Mouse (Mus musculus) liver, embryonic 16.5 days (tissue): ENCODE data around the gene Tmem213. TPM values are rescaled to one million over a fixed set of nuclear protein-coding genes. Genes with fewer than 3 reads are reported as not detected.

Source experiments
- ATAC-seq: fragments of 200-750 bp; cut with Nextera tagmentation; 2 replicates; pipeline ENCODE4 v1.8.0; 2017; ENCODE audit warnings: low read depth, mild to moderate bottlenecking, moderate number of reproducible peaks, moderate library complexity
- H3K27ac ChIP-seq: fragments of 300-500 bp; sonication (generic); 2 replicates; pipeline ENCODE4 v1.5.1; 2014; ENCODE audit warnings: mild to moderate bottlenecking, low read length
- H3K27me3 ChIP-seq: fragments of 300-500 bp; sonication (generic); 2 replicates; pipeline ENCODE4 v1.6.1; 2014; ENCODE audit warnings: low read depth, low read length, mixed read lengths; ENCODE audit not compliant: control insufficient read depth, insufficient read depth
- H3K36me3 ChIP-seq: fragments of 300-500 bp; sonication (generic); 2 replicates; pipeline ENCODE4 v1.6.1; 2014; ENCODE audit warnings: mild to moderate bottlenecking; ENCODE audit not compliant: control insufficient read depth, insufficient read depth
- H3K4me1 ChIP-seq: fragments of 300-500 bp; sonication (generic); 2 replicates; pipeline ENCODE4 v1.6.1; 2014; ENCODE audit warnings: low read depth, low read length, mixed read lengths; ENCODE audit not compliant: control insufficient read depth
- H3K4me2 ChIP-seq: fragments of 300-500 bp; sonication (generic); 2 replicates; pipeline ENCODE4 v1.6.1; 2014; ENCODE audit warnings: low read depth, low read length, mixed read lengths
- H3K4me3 ChIP-seq: fragments of 300-500 bp; sonication (generic); 2 replicates; pipeline ENCODE4 v1.5.1; 2014; ENCODE audit warnings: low read depth, mild to moderate bottlenecking, low read length
- H3K9ac ChIP-seq: fragments of 300-500 bp; sonication (generic); 2 replicates; pipeline ENCODE4 v1.6.1; 2014; ENCODE audit warnings: low read depth, low read length
- H3K9me3 ChIP-seq: fragments of 300-500 bp; sonication (generic); replicated peaks from 2 replicates; pipeline ENCODE4 v1.6.1; 2016; ENCODE audit warnings: low read length; ENCODE audit not compliant: control insufficient read depth
- WGBS: fragments of 180-500 bp; shearing (Covaris S2); extraction: QIAGEN DNeasy Blood & Tissue Kit; methylation state at CpG from one replicate; pipeline ENCODE4 v1.1.7; 2014; ENCODE audit not compliant: insufficient replicate concordance; 5-methylcytosine and 5-hydroxymethylcytosine counted together
- polyA plus RNA-seq: library from polyadenylated mRNA; unstranded; fragments of >200 nt; fragmentation: Nextera tagmentation; extraction: Ambion mirVana; gene quantifications from 2 replicates; pipeline ENCODE4 v1.2.1, GENCODE M21; 2015

Tmem213 gene
- polyA plus RNA-seq, 1 experiment from 2014 or later = not detected

DNA sequence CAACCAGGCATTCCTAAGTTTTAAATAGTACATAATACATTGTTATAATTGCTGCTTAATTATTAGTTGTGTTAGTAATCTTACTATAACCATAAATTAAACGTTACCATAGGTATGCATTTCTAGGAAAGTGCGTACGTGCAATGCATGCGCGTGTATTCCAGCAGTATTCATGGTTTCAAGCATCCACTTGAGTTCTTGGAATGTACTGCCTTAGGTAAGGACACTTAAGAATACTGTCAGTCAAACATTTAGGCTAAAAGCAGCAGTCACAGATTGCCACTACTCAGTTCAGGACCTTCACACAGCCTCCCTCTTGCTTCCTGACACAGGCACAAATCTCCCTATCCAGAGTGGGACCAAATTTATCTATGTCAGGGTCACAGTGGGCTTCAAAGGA, 606 bp upstream of the Tmem213 start:
- Histone ChIP-seq H3K27ac (no peak overlapping the region), H3K4me1 (no peaks in the 10 kb centered on the region), H3K9me3 (no peaks in the 10 kb centered on the region), H3K4me3 (no peak overlapping the region), H3K9ac (no peak overlapping the region), H3K36me3 (no peaks in the 10 kb centered on the region), H3K4me2 (no peak overlapping the region), H3K27me3 (no peaks in the 10 kb centered on the region)
- ATAC-seq = no peak
- 77% methylated on average over 5 of the region's 5 CpGs for WGBS

DNA sequence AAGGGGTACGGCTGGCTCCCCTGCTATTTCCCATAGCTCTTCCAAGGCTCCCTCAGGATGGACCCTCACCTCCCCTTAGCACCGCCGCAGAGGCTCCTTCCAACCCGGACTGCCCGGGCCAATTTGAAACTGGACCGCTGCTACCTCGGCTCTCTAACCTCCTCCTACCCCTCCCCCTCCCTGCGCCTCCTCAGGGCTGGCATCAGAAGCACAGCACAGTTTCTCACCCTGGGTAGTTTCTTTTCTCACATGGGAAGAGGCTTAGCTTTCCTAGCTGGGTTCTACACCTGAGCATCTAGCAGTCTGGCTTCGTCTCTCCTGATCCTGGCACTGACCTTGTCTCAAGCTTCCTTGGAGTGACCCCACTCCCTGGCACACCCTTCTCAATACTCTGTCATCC, 816 bp downstream of the Tmem213 start:
- Histone ChIP-seq H3K9ac (no peak overlapping the region), H3K4me3 (no peak overlapping the region), H3K4me1 (no peaks in the 10 kb centered on the region), H3K27me3 (no peaks in the 10 kb centered on the region), H3K36me3 (no peaks in the 10 kb centered on the region), H3K27ac (no peak overlapping the region), H3K9me3 (no peaks in the 10 kb centered on the region), H3K4me2 (no peak overlapping the region)
- WGBS = 23% methylated on average over 9 of the region's 9 CpGs
- no peak for ATAC-seq

DNA sequence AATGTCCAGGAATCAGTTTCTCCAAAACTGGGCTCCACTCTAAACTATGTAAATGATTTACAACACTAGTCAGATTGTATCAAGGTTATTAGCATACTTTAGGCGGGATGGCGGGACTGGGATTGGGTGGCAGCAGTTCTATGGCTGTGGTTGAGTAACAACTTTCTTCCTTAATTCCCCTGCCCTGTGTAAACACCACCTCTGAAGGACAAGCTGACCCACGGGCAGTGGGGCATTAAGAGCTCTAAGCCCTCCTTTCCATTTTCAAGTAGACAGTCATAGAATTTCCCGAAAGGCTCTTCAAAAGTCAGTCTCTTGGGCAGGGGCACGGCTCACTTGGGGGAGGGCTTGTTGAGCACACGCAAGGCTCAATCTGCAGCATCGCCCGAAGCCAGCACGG, 1.8 kb downstream of the Tmem213 start:
- Histone ChIP-seq H3K36me3 (no peaks in the 10 kb centered on the region), H3K9ac (no peak overlapping the region), H3K4me3 (no peak overlapping the region), H3K4me1 (no peaks in the 10 kb centered on the region), H3K4me2 (no peak overlapping the region), H3K27me3 (no peaks in the 10 kb centered on the region), H3K27ac (no peak overlapping the region), H3K9me3 (no peaks in the 10 kb centered on the region)
- 62% methylated on average over 9 of the region's 9 CpGs for WGBS
- ATAC-seq = no peak

DNA sequence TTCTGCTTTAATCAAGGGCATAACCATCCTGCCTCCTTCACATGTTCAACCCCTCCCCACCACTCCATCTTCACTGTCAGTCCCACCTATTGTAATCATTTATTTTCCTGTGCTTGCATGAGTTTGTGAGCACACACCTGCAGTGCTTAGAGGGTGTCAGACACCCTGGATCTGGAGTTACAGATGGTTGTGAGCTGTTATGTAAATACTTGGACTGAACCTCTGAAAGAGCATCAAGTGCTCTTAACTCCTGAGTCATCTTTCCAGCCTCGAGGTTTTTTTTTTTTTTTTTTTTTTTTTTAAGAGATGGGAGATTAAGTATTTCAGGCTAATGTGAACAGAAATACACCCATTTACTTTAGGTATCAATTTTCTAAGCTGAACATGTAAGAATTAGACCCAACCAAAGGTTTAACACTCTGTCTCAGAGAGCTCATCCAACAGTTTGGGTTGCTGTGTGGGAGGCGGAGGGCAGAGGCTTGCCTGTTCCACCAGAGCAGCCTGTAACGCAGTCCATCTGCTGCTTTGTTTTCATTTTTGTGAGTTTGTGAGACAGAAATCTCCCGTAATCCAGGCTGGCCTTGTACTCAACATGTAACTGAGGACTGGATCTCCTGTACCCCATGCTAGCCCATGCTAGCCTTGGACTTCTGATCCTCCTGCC, 7.2 kb downstream of the Tmem213 start:
- Histone ChIP-seq H3K4me1 (peaks cover 4% of the 10 kb centered on the region; the same call in 1 of the 2 replicates), H3K9me3 (no peaks in the 10 kb centered on the region), H3K9ac (no peak overlapping the region), H3K4me2 (no peak overlapping the region), H3K4me3 (no peak overlapping the region), H3K27me3 (no peaks in the 10 kb centered on the region), H3K27ac (no peak overlapping the region), H3K36me3 (no peaks in the 10 kb centered on the region)
- no peak for ATAC-seq
- 49% methylated on average over 4 of the region's 4 CpGs for WGBS

DNA sequence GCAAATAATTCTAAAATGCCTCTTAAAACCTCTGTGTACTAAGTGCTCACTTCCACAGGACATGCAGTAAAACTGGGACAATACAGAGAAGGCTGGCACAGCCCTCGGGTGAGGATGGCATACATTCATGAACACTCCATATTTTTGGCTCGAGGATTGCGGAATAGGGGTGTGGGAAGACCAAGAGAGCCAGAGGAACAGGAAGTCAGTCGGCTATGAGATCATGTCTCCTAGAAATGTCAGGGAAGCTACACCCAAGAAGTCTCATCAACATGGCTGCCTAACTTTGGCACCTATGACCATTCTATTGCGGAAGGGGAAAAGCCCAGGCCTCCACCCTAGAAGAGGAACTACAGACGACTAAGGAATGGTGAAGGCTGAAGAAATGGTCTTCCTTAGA, 9.3 kb downstream of the Tmem213 start:
- no peak overlapping the region for H3K27ac ChIP-seq
- H3K27me3 ChIP-seq = no peaks in the 10 kb centered on the region
- WGBS = 69% methylated on average over 6 of the region's 6 CpGs
- peaks cover 4% of the 10 kb centered on the region; the same call in 1 of the 2 replicates for H3K4me1 ChIP-seq
- no peak overlapping the region for H3K9ac ChIP-seq
- no peaks in the 10 kb centered on the region for H3K36me3 ChIP-seq
- no peak for ATAC-seq
- no peak overlapping the region for H3K4me2 ChIP-seq
- H3K9me3 ChIP-seq = no peaks in the 10 kb centered on the region
- no peak overlapping the region for H3K4me3 ChIP-seq

DNA sequence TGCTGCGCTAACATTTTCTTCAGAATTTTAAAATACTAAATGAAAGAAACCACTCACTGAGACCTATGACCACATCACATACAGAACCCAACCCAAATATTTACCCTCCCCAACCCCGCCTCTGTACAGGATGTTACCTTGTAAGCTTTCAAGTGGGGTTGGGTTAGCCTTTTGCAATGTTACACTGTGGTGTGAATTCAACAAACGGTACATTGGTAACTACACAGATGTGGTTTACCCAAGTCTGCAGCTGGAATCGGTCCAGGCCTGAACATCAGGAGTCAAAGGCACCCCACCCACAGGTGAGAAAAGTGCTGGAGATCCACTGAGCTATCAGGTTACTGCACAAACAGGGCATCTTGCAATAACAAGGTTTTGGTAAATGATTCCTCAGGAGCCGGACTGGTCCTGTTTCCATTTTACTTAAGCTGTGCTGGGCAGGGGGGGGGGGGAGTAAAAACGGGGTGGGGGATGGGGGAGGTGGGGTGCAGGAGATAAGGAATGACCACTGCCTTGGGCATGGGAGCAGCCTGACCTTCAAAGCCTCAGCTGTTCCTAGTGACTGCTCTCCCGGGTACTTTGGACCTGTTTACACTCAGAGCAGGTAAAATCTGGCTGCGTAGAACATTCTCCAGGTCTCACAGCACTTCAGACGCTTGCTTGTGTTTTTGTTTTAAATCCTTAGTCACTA, 11.8 kb downstream of the Tmem213 start:
- Histone ChIP-seq H3K27me3 (no peaks in the 10 kb centered on the region), H3K9ac (no peak overlapping the region), H3K27ac (peak overlapping the region; percentile 63), H3K4me3 (no peak overlapping the region), H3K4me1 (peaks cover 4% of the 10 kb centered on the region; the same call in 1 of the 2 replicates), H3K36me3 (no peaks in the 10 kb centered on the region), H3K9me3 (no peaks in the 10 kb centered on the region), H3K4me2 (peak overlapping the region; percentile 15; the same call in 1 of the 2 replicates)
- 49% methylated on average over 9 of the region's 9 CpGs for WGBS
- peak; percentile 92 for ATAC-seq

DNA sequence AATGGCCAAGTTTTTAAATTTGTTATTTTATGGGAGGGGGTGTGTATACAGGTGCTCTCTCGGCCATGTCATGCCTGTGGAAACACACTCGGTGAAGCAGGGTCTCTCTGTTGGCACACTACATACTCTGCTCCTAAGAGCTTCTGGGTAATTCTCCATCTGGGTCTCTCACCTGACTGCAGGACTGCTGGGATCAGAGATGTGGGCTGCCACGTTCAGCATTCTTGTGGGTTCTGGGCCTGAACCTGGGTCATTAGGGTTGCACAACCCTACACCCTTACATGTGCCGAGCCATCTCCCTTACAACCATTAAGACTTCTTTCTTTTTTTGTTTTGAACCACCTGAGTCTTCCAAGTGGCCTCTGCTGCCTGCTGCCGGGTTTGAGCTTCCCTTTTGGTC, 12.8 kb downstream of the Tmem213 start:
- Histone ChIP-seq H3K9me3 (no peaks in the 10 kb centered on the region), H3K9ac (no peak overlapping the region), H3K4me3 (no peak overlapping the region), H3K4me2 (no peak overlapping the region), H3K27ac (no peak overlapping the region), H3K27me3 (no peaks in the 10 kb centered on the region), H3K36me3 (no peaks in the 10 kb centered on the region), H3K4me1 (peaks cover 4% of the 10 kb centered on the region; the same call in 1 of the 2 replicates)
- ATAC-seq = no peak
- WGBS = 49% methylated on average over 5 of the region's 5 CpGs

DNA sequence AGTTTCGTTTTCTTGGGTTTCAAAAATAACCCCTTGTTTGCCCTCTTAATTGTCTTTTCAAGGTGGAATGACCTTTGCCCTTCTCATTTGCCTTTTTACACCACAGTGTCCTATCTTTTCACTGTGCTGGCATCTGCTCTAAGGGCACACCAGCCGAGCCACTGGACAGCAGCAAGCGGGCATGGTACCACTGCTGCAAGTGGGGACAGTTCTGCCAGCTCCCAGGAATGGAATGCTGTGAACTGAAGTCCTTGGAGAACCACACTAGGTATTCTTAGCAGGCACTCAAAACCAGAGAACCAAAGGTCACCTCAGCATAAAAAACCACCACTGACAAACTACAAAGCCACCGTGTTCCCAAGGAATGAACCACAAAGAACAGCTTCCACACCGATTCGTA, 13.7 kb downstream of the Tmem213 start:
- Histone ChIP-seq H3K27me3 (no peaks in the 10 kb centered on the region), H3K27ac (no peak overlapping the region), H3K36me3 (no peaks in the 10 kb centered on the region), H3K9me3 (no peaks in the 10 kb centered on the region), H3K9ac (no peak overlapping the region), H3K4me1 (peaks cover 4% of the 10 kb centered on the region; the same call in 1 of the 2 replicates), H3K4me2 (peak overlapping the region; percentile 4; the same call in 1 of the 2 replicates), H3K4me3 (no peak overlapping the region)
- ATAC-seq = no peak
- WGBS = 53% methylated on average over 6 of the region's 6 CpGs

DNA sequence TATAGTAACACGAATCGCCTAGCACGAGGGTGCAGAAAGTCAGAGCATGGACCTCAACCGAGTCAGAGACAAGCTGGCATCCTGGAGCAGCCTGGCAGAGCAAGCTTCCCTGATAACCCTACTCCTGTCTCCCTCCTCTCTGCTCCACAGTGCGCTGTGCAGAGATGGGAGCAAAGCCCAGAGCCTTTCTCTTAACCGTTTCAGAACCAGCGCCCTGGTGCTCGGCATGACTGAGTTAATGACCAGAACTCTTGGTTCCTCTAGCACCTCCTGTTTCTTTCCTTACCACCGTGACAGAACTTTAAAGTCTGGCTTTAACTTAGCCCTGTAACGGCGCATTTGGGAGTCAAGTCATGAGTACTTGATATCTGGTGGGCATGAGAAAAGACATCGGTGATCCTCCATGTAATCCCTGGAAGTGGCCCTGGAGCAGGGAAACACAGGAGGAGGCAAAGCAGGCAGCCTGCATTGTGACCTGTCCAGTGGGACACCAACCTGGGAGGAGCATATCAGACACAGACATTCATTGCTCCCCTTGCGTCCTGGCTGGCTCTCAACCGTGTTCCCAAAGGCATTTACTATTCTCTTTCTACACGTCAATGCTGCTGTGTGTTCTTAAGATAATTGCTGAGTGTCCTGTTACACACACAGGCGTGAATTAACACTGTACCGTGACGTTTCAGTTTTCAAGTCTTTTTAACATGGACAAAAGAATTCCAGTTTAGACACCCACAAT, 14.6 kb downstream of the Tmem213 start:
- peaks cover 4% of the 10 kb centered on the region; the same call in 1 of the 2 replicates for H3K4me1 ChIP-seq
- no peaks in the 10 kb centered on the region for H3K36me3 ChIP-seq
- ATAC-seq = no peak
- no peak overlapping the region for H3K9ac ChIP-seq
- H3K27ac ChIP-seq = no peak overlapping the region
- no peaks in the 10 kb centered on the region for H3K27me3 ChIP-seq
- WGBS = 69% methylated on average over 18 of the region's 18 CpGs
- H3K4me3 ChIP-seq = no peak overlapping the region
- no peak overlapping the region for H3K4me2 ChIP-seq
- H3K9me3 ChIP-seq = no peaks in the 10 kb centered on the region
